Mouse (Mus musculus): Measurements from ENCODE around the gene Cx3cr1.

GRCm38 (mm10) chr9:119978151-119978810, 91.4 kb downstream of the Cx3cr1 start:
- TF ChIP-seq CTCF (IDR thresholded peaks at IDR 0.05; ENCODE audit: insufficient read depth, low read length) (no peak), POLR2A (IDR thresholded peaks at IDR 0.05; ENCODE audit: borderline replicate concordance, extremely low read depth, low read depth, low read length) (no peak)

All from lung, adult 2 months (tissue).